Mouse (Mus musculus) brown adipose tissue, adult 24 weeks (tissue): ENCODE measurements around the gene Cracr2b. TPM values are rescaled to one million over a fixed set of nuclear protein-coding genes. Genes with fewer than 3 reads are reported as not detected.

ENCODE experiments used
- H3K27ac ChIP-seq: fragments of 200-500 bp; replicated peaks from 2 replicates; pipeline ENCODE4 v1.5.1; 2012; ENCODE audit warnings: low read depth, mild to moderate bottlenecking, low read length
- H3K4me1 ChIP-seq: fragments of 200-500 bp; 2 replicates; pipeline ENCODE4 v1.6.1; 2012; ENCODE audit warnings: low read length, mixed read lengths; ENCODE audit not compliant: control insufficient read depth, insufficient read depth, insufficient read length
- H3K4me3 ChIP-seq: fragments of 200-500 bp; 2 replicates; pipeline ENCODE4 v1.5.1; 2012; ENCODE audit warnings: low read depth, mild to moderate bottlenecking, low read length, moderate library complexity; ENCODE audit not compliant: insufficient read depth
- polyA plus RNA-seq: library from polyadenylated mRNA; stranded (reverse); fragments of >200 nt; gene quantifications from 2 replicates; pipeline ENCODE4 v1.2.4, GENCODE M21; 2012; ENCODE audit not compliant: missing spikeins, insufficient read depth, insufficient read length

Gene Cracr2b
- polyA plus RNA-seq, 1 experiment = 9.8 TPM

GRCm38 (mm10) chr7:141476226-141476980 lies 15.5 kb downstream of the Cracr2b start:
- H3K4me3 ChIP-seq = peak overlapping the region; percentile 92
- peak overlapping the region; percentile 100 for H3K27ac ChIP-seq
- H3K4me1 ChIP-seq = peaks cover 12% of the 10 kb centered on the region; the same call in 1 of the 2 replicates

- peak overlapping the region; percentile 92 for H3K4me3 ChIP-seq
- H3K27ac ChIP-seq = peak overlapping the region; percentile 100
- H3K4me1 ChIP-seq = peaks cover 12% of the 10 kb centered on the region; the same call in 1 of the 2 replicates
These were observed 16.1 kb downstream of the Cracr2b start for GRCm38 (mm10) chr7:141476981-141477370.

- Histone ChIP-seq H3K4me3 (peak overlapping the region; percentile 92), H3K27ac (peak overlapping the region; percentile 100), H3K4me1 (peaks cover 18% of the 10 kb centered on the region)
These were observed 16.8 kb downstream of the Cracr2b start for GRCm38 (mm10) chr7:141477578-141478269.

- Histone ChIP-seq H3K4me3 (no peak overlapping the region), H3K4me1 (peaks cover 18% of the 10 kb centered on the region), H3K27ac (no peak overlapping the region)
These were observed 17.4 kb downstream of the Cracr2b start for GRCm38 (mm10) chr7:141478270-141478748.

- H3K4me3 ChIP-seq = no peak overlapping the region
- H3K4me1 ChIP-seq = peaks cover 29% of the 10 kb centered on the region
- no peak overlapping the region for H3K27ac ChIP-seq
These were observed 20.1 kb downstream of the Cracr2b start for GRCm38 (mm10) chr7:141480842-141481497.

- Histone ChIP-seq H3K27ac (no peak overlapping the region), H3K4me1 (peaks cover 29% of the 10 kb centered on the region), H3K4me3 (peak overlapping the region; percentile 47)
These were observed 20.9 kb downstream of the Cracr2b start for GRCm38 (mm10) chr7:141481498-141482401.

- peaks cover 28% of the 10 kb centered on the region for H3K4me1 ChIP-seq
- H3K4me3 ChIP-seq = peak overlapping the region; percentile 47; the same call in 1 of the 2 replicates
- no peak overlapping the region for H3K27ac ChIP-seq
These were observed 21.7 kb downstream of the Cracr2b start for GRCm38 (mm10) chr7:141482531-141483024.

GRCm38 (mm10) chr7:141483114-141483653 lies 22.3 kb downstream of the Cracr2b start:
- Histone ChIP-seq H3K4me1 (peaks cover 22% of the 10 kb centered on the region), H3K4me3 (no peak overlapping the region), H3K27ac (no peak overlapping the region)

GRCm38 (mm10) chr7:141484186-141485120 lies 23.6 kb downstream of the Cracr2b start:
- peaks cover 21% of the 10 kb centered on the region for H3K4me1 ChIP-seq
- no peak overlapping the region for H3K27ac ChIP-seq
- H3K4me3 ChIP-seq = no peak overlapping the region

- no peak overlapping the region for H3K4me3 ChIP-seq
These were observed 24.3 kb downstream of the Cracr2b start for GRCm38 (mm10) chr7:141485186-141485585.

GRCm38 (mm10) chr7:141485606-141486005 lies 24.7 kb downstream of the Cracr2b start:
- Histone ChIP-seq H3K4me1 (peaks cover 21% of the 10 kb centered on the region), H3K27ac (no peak overlapping the region), H3K4me3 (no peak overlapping the region)

More at GRCm38 (mm10) chr7:141485186-141485585, 24.3 kb downstream of the Cracr2b start:
- Histone ChIP-seq H3K4me1 (peaks cover 21% of the 10 kb centered on the region), H3K27ac (no peak overlapping the region)

- Histone ChIP-seq H3K27ac (no peak overlapping the region), H3K4me1 (peaks cover 21% of the 10 kb centered on the region), H3K4me3 (no peak overlapping the region)
These were observed 25.3 kb downstream of the Cracr2b start for GRCm38 (mm10) chr7:141486239-141486638.

GRCm38 (mm10) chr7:141487141-141487540 lies 26.2 kb downstream of the Cracr2b start:
- Histone ChIP-seq H3K27ac (no peak overlapping the region), H3K4me1 (peaks cover 21% of the 10 kb centered on the region), H3K4me3 (no peak overlapping the region)
